Mouse (Mus musculus) layer of hippocampus, postnatal 10 days (tissue): ENCODE results near the gene Clip2. TPM values are rescaled to one million over a fixed set of nuclear protein-coding genes. Genes with fewer than 3 reads are reported as not detected.
A peak's percentile ranks its signal among the peaks of the same experiment; 100 is the strongest.

Experiments
- DNase-seq, 2 experiments: peaks; one replicate each; pipeline ENCODE4 v3.0.0; 2021; ENCODE audit warnings: low spot score in 2 of 2
- total RNA-seq, 2 experiments: library from RNA; stranded (reverse); gene quantifications; 2 replicates each; pipeline ENCODE4 v1.2.3; 2021

Clip2 gene
- total RNA-seq, 2 experiments from 2014 or later: 124 to 133 TPM

DNA sequence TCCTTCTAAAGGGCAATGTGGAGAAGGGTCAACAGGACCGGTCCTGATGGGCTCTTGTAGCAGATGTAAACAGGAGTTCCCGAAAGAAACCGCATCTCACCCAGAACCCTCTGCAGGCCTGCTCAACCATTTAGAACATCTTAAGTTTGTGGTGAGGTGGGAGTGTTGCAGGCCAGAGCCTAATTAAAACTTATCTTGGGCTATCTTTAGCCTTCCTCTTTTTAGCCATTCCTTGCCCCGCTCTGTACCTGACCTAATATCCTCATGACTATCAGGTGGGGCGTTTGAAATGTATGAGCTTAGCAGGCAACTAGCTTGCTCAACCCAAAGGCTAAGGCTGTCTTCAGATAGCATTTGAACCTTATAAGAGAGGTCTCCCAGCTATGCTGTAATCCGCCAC lies 13.5 kb upstream of the Clip2 start:
- DNase-seq: no peak

DNA sequence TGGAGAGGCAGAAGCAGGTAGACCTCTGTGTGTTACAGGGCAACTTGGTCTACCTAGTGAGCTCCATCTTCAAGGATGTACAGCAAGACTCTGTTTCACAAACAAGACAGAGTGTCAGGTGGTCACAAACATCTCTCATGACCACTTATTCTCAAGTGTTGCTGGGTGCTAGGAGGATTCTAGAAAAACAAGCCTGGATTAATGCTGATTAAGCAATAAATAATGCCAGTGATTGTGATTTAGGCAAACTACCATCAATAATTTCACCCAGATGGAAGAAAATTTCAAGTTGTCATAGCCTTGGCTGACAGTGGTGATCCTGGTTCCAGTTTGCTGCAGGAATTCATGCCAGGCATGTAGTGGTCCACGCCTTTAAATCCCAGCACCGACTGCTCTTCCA lies 12.0 kb upstream of the Clip2 start:
- no peak for DNase-seq

DNA sequence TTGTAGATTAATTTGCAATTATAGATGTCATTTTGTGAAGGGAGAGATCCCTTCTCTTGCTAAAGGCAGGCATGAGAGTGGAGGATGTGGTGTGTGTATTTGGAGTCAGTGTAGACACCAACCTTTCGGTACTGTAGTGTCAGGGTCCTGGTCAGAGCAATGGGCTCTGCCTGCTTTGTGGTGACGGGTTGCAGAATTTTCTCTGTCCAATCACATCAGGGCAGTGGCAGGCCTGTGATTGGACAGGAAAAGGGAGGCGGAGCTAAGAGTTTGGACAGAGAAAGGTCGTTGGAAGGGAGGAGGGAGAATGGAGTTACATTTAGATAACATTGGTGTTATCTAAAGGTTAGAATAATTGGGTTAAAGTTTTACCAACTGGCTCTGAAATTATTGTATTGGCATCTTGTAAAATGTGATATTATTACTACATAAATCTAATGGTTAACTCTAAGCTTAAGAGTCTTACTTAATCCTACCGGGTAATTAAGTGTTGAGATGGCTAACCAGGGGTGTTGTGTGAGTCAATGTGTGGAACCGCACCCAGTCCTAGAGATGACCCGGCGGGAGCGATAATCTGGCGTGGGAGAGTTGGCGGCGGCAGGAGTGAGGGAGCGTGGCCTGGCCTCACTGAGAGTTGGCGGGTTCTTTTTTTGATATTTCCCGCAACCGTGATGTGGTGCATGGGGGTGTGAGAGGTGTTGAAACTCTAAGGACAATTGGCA lies 8.4 kb upstream of the Clip2 start:
- no peak for DNase-seq

DNA sequence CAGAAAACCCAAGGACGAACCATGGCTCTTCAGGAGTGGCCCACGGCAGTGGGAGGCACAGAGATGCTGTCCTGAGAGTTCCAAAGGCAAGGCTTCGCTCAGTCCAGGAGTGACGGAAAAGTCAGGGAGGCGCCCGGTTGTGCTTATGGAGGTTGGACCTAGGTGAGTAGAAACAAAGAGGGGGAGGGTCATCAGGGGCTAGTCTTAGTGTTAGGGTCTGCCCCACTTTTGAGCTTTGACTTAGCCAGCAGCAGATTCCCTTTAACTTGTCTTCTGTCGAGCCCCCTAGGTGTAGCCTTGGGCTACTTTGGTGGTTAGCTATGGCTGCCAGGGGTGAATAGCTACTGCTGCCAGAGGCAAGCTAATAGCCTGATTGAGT lies 7.8 kb upstream of the Clip2 start, which contains the start of gene Syna:
Gene Syna, minus strand, starts transcription at position 101 of the 379 bp plus-strand sequence.
- no peak for DNase-seq

DNA sequence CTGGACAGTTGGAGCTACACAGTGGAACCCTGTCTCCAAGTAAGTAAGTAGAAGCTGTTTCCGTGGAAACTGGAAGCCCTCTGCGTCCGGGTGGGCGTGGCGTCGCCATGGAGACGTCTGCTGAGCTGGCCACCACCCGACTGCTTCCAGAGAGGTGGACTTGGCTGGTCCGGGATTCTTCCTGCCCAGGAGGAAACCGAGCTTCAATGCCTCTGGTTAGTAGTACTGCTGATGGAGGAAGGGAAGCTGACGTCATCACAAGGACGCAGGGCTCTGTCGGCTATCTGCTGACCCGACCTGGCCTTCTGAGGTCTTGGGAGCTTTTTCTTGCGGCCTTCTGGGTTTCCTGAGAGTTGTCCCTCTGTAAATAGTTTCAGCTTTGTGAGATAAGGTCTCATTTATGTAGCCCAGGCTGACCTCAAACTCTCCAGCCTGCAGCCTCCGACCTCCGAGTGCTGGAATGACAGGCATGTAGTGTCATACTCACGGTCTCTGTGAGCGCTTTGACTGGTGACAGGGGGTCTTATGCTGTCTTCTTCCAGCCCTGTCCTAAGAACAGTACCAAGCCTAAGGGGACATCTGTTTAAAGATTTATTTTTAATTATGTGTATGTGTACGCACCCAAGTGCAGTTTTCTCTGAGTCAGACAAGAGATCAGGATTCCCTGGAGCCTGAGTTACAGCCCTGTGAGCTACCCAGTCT lies 3.4 kb upstream of the Clip2 start:
- DNase-seq: peak; percentile 66 to 77

DNA sequence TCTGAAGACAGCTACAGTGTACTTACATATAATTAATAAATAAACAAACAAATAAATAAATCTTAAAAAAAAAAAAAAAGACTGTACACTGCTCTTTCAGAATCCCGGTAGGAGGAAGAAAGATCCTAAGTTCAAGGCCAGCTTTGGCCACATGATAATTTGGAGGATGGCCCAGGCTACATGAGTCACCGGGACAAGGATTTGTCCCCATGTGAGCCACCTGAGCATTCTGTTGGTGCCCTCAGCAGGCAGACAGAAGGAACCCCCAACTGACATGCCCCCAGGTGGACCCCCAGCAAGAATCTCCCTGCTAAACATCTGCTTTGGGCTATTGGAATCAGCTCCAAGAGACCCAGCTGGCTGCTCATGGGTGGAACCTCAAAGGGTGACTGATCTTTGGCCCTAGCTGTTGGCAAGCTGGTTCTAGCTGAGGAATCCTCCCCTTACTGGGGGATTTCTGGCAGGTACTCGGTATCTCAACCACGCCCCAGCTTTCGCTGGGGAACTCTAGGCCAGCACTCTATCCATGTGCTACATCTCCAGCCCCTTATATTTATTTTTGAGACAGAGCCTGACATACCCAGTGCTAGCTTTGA lies 1.8 kb upstream of the Clip2 start:
- DNase-seq: no peak

DNA sequence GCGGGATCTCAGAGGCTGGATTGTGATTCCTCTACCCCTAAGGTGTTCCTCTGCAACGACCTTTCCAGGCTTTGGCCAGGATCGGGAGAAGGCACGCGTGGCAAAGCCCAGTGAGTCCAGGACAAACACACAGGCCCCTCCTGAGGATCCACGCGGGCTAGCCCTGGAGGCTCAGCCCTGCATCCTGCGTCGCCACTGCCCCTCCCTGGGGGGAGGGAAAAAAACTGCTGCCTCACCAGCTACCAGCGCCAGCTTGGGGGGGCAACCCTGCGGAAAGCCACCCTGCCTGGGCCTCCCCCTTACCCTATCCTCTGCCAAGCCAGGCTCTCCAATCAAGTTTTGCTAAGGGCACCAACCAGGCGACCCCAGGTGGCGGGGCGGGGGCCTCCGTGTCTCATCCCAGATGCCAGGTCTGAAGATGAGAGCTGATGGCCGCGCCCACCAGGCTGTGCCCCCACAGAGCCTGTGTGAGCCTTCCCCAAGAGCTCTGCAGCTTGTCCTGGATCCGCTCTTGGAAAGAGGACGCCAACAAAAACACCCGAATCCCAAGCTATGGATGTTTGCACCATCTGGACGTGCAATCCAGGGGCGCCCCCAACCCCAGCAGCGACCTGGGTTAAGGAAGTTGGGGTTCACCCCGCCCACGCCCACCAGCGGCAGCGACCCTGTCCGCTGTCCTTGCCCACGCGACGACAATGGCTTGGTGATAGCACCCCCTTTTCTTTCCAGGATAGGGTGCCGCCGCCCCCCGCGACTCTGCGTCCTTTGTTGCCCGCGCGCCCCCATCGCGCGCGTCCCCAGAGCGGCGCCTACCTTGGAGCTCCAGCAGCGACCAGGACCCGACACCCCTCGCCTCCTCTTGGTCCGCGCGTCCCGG lies 763 bp downstream of the Clip2 start:
- DNase-seq: peak; percentile 67 to 75

DNA sequence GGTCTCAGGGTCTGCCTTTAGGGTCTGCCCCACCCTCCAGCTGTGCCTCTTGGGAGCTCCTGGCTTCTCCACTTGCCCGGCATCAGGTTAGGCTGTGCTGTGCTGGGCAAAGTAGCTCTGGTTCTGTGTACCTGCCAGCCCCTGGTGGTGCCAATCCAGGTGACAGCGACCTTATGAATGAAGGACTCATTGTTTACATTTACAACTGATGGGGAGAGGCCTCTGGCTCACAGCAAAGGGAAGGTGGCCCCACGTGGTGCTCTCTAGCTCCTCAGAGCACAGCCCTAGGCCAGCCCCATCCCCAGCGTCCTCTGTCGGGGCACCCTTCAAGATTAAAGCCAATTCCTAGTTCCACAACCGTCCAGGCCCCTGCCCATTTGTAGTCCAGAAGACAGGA lies 1.4 kb downstream of the Clip2 start:
- DNase-seq: no peak

DNA sequence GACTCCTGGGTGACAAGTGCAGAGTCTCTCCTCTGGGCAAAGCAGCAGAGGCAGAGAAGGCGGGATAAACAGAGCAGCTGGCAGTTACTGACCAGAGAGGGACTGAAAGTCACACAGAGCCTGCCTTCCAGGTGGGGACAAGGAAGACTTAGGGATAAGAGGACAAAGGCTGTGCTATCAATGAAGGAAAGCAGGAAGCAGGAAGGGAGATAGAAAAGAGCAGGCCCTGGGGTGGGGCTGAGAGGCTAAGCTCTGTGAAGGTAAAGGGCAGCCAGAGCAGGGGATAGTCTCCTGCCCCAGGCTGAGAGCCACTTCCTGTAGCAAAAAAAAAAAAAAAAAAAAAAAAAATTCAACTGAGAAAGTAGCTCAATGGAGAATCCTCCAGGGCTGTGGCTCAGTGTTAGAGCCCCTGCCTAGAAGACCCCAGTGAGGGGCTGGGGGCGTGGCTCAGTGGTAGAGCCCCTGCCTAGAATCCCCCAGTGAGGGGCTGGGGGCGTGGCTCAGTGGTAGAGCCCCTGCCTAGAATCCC lies 2.5 kb downstream of the Clip2 start:
- DNase-seq: peak in 1 of 2 experiments; percentile 10

DNA sequence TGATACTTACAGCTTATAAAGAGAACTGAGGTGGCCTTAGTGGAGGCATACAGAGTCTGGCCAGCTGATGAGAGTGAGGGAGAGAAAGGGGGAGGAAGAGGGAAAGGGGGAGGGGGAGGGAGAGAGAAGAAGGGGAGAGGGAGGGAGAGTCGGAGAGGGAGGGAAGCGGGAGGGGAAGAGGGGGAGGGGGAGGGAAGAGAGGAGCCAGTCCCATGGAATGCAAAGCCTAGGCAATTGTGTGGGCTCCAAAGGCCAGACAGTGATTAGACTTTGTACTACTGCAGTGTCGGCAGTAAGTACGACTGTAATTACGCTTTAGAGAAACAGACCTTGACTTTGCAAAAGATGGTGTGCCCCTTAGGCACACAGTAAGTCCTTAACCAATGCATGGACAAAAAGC lies 3.9 kb downstream of the Clip2 start:
- DNase-seq: peak in 1 of 2 experiments; percentile 12

DNA sequence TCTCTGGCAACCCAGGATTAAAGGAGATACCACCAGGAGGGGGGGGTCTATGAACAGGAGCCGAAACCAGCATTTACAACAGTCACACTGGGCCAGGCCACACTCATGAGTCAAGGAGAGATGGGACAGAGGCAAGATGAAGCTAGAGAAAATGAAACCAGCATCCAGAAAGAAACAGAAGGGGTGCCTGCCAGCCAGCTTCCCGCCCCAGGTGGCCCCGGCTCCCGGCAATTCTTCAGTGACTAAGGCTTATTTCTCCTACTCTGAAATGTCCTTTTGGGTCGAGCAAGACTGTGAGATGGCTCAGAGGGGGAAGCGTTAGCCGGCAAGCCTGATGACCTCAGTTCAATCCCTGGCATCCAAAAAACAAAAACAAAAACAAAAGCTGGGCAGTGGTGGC lies 5.4 kb downstream of the Clip2 start:
- DNase-seq: no peak

DNA sequence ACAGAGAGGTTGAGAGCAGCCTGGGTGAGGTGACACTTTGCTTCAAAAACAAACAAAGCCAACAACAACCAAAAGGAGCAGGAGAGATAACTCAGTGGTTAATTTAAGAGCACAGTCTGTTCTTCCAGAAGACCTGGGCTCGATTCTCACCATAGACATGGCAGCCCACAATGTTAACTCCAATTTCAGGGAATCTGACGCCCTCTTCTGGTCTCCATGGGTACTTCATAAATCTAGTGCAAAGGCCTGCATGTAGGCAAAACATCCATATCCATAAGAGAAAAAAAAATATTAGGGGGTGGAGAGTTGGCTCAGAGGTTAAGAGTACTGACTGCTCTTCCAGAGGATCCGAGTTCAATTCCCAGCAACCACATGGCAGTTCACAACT lies 7.0 kb downstream of the Clip2 start:
- no peak for DNase-seq

DNA sequence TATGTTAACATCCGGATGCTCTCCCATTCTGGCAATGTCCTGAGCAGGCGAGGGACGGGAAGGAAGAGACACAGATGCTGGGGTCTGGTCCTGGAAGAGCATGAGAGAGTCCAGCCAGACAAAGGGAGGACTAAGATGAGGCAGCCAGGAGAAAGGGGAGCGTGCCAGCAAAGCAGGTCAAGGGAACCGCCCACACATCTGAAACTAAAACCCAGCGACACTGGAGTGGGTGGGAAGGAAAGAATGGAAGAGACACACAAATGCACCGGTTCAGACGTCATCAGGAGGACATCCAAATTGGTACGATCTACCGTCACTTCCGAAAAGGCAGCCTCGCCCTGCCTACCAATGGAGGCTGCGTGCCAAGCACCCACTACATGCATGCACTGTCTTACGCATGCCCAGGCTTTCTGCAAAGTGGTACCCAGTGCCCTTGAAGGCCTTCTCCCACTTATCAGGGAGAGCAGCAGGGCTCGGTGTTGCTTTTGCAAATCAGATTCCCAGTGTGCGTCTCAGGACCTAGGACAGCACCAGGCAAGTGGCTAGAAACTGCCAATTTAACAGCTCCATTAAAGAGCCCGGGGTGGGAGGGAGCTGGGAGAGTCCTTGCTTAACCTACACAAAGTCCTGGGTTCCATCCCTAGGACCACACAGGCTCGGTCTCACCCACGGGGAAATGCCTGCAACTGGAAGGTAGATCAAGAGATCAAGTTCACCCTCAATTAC lies 7.6 kb downstream of the Clip2 start:
- no peak for DNase-seq

DNA sequence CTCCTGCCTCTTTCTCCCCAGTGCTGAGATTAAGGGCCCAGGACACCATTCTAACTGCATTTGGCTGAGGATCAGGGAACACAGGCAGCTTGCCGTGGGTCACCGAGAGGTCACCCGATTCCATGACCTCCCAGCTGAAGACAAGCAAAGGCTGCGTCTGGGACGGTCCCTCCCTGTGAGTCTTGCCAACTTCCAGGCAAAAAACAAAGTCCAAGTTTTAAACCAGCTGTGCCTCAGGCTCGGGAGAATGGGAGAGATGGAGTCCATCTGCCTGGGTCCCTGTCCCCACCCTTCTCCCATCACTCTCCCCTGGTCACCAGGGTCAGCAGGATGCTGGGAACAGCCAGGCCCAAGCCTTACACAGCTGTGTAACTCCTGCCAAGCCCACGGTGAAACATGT lies 10.6 kb downstream of the Clip2 start:
- no peak for DNase-seq

DNA sequence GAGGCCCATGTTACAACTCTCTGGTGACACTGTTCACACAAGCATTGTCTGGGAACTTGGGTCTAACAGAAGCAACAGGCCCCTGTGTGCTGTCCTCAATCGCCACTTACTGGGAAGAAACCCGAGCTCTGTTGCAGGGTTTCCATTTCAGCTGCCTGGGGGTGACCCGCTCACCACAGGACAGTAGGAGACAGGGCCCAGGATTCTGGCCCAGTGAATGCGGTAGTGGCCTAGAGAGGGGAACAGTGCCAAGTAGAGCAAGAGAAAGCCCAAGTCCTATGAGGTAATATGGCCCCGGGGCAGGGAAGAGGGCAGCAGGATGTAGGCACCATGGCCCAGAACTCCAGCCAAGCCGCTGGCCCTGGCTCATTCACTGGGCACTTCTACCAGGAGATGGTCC lies 11.4 kb downstream of the Clip2 start:
- DNase-seq: no peak

DNA sequence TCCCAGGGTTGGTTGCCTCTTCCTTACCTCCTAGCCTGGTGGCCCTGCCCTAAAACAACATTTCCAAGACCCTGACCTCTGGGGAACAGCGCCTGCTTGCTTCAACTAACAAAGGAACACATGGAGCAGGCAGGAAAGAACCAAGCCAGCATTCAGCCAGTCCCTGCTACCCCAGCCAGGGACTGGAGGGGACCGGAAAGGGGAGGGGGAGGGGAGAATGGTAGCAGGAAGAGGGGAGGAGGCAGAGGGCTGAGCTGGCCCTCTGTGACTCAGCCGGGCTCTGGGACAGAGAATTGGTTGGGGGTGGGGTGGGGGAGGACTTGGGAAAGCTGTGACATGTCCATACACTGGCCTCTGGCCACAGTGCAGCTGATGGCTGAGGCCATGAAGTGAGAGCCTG lies 12.3 kb downstream of the Clip2 start:
- peak in 1 of 2 experiments; percentile 53 for DNase-seq

DNA sequence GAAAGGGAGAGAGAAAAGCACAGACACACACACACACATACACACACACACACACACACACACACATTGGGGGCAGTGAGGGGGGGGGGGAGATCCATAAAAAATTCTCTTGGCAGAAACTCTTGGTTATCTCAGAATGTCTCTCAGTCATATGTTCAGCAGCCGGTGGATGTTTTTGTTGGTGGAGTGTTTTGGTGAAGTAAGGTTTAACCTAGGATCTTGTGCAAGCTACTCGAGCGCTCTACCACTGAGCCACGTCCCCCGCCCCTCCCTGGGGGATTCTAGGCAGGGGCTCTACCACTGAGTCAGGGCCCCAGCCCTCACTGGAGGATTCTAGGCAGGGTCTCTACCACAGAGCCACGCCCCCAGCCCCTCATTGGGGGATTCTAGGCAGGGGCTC lies 16.2 kb downstream of the Clip2 start:
- DNase-seq: no peak

DNA sequence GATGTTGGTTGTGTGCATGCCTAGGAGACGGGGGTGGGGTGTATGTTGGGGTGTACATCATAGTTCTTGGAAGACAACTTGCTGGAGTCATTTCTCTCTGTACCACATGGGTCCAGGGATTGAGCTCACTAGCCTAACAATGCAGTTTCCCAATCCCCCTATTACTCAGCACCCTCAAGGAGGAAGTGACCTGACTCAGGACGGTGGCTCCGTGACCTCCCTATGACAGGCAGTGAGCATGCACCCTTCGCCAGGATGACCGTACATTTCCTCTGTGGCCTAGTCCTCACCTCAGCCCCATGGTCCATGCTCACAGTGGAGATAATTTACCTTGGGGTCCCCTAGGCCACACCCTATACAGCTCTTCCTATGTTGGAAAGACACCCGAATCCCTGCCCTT lies 19.8 kb downstream of the Clip2 start:
- no peak for DNase-seq

DNA sequence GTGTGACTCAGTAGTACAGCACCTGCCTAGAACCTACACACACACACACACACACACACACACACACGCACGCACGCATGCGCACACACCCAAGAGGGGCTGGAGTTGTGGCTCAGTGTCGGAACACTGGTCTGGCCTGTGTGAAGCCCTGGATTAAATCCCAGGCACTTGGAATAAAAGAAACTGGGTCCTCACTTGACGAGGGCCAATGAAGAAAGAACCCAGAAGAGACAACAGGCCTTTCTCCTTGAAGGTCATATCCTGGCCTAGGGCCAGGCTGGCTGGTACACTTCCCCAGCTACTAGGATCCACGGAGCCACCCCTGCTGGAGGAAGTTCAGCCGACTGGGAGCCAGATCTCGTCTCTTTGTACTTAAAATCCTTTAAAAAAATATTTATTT lies 20.6 kb downstream of the Clip2 start:
- DNase-seq: peak; percentile 60 to 75

DNA sequence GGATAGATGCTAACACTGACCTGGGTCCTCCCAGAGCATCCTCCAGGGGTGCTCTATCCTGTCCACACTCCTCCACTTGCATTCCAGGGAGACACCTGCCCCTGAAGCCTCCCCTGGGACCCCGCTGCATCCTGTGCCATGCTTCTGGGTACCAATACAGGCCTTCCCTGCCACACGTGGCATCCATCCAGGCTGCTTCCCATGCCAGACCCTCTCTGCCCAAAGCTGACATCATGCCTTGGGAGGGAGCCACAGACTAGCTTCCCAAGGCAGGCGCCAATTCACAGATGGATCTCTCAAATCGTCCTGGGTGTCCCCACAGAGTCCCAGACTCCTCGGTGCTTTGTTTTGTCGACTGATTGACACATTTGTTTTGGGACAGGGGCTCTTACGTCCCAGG lies 21.4 kb downstream of the Clip2 start:
- DNase-seq: peak; percentile 95

DNA sequence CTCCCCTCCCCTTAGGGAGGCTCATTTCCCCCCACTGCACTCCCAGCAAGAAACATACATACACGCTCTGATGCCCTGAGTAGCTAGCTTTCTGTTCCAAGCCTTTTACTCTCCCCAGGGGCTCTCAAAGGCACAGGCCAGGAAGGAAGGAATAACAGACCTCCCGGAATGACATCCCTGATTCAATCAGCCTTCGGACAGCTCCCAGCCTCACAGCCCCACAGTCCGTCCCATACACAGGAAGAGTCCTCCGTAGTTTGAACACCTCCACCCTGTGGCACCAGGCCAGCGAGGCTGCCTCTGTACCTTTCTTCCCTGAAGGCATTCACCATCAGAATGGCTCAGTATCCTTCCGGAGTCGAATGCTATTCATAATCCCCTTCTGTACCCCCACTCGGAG lies 23.7 kb downstream of the Clip2 start:
- no peak for DNase-seq
